Mouse (Mus musculus) stomach, postnatal 0 days (tissue): Measurements from ENCODE around the gene Vwa1. TPM values are rescaled to one million over a fixed set of nuclear protein-coding genes. Genes with fewer than 3 reads are reported as not detected.
A peak's percentile ranks its signal among the peaks of the same experiment; 100 is the strongest.

Experiments used
- ATAC-seq: fragments of 200-750 bp; cut with Nextera tagmentation; 2 replicates; pipeline ENCODE4 v1.8.0; 2017; ENCODE audit not compliant: low FRiP score, low TSS enrichment
- DNase-seq: peaks from one replicate; pipeline ENCODE4 v3.0.0-alpha.2; 2016; ENCODE audit warnings: low spot score
- H3K27ac ChIP-seq: fragments of 300-500 bp; sonication (generic); replicated peaks from 2 replicates; pipeline ENCODE4 v1.5.1; 2014; ENCODE audit warnings: mild to moderate bottlenecking, control low read depth
- H3K27me3 ChIP-seq: fragments of 300-500 bp; sonication (generic); 2 replicates; pipeline ENCODE4 v1.6.1; 2014; ENCODE audit warnings: low read length; ENCODE audit not compliant: control insufficient read depth, insufficient read depth
- H3K36me3 ChIP-seq: fragments of 300-500 bp; sonication (generic); 2 replicates; pipeline ENCODE4 v1.6.1; 2014; ENCODE audit warnings: low read length, mixed read lengths; ENCODE audit not compliant: control insufficient read depth, insufficient read depth
- H3K4me1 ChIP-seq: fragments of 300-500 bp; sonication (generic); replicated peaks from 2 replicates; pipeline ENCODE4 v1.6.1; 2014; ENCODE audit warnings: antibody characterized with exemption; ENCODE audit not compliant: control insufficient read depth, insufficient read depth
- H3K4me2 ChIP-seq: fragments of 300-500 bp; sonication (generic); replicated peaks from 2 replicates; pipeline ENCODE4 v1.6.1; 2014; ENCODE audit warnings: low read depth, mild to moderate bottlenecking, control low read depth, moderate library complexity
- H3K4me3 ChIP-seq: fragments of 300-500 bp; sonication (generic); 2 replicates; pipeline ENCODE4 v1.5.1; 2014; ENCODE audit warnings: low read depth, low read length, control low read depth
- H3K9ac ChIP-seq: fragments of 300-500 bp; sonication (generic); 2 replicates; pipeline ENCODE4 v1.6.1; 2014; ENCODE audit warnings: mild to moderate bottlenecking, low read length, control low read depth, mixed read lengths
- H3K9me3 ChIP-seq: fragments of 300-500 bp; sonication (generic); 2 replicates; pipeline ENCODE4 v1.6.1; 2016; ENCODE audit warnings: low read length; ENCODE audit not compliant: control insufficient read depth
- CTCF ChIP-seq: IDR thresholded peaks from 2 replicates; pipeline ENCODE4 v1.5.1; 2016; ENCODE audit warnings: antibody characterized with exemption, low read depth, mild to moderate bottlenecking, moderate library complexity
- EP300 ChIP-seq: optimal IDR thresholded peaks from 2 replicates; pipeline ENCODE3; 2016; ENCODE audit warnings: antibody characterized with exemption
- WGBS: fragments of 180-500 bp; shearing (Covaris S2); extraction: QIAGEN DNeasy Blood & Tissue Kit; methylation state at CpG from one replicate; pipeline ENCODE4 v1.1.7; 2014; 5-methylcytosine and 5-hydroxymethylcytosine counted together
- polyA plus RNA-seq: library from polyadenylated mRNA; unstranded; fragments of >200 nt; fragmentation: Nextera tagmentation; extraction: Ambion mirVana; gene quantifications from 2 replicates; pipeline ENCODE4 v1.2.1, GENCODE M21; 2015

Gene Vwa1
- polyA plus RNA-seq, 1 experiment from 2014 or later: 32.3 TPM

GRCm38 (mm10) chr4:155739152-155739551 lies 35.3 kb downstream of the Vwa1 start:
- Histone ChIP-seq H3K27me3 (no peaks in the 10 kb centered on the region), H3K27ac (no peak overlapping the region), H3K36me3 (peaks cover 7% of the 10 kb centered on the region; the same call in 1 of the 2 replicates), H3K9ac (no peak overlapping the region), H3K4me1 (no peaks in the 10 kb centered on the region; the same call in 1 of the 2 replicates), H3K9me3 (no peaks in the 10 kb centered on the region), H3K4me3 (no peak overlapping the region), H3K4me2 (no peak overlapping the region)
- ATAC-seq (no peak), DNase-seq (no peak)
- TF ChIP-seq EP300 (no peak), CTCF (no peak)
- 85% methylated on average over 6 of the region's 6 CpGs for WGBS

DNA sequence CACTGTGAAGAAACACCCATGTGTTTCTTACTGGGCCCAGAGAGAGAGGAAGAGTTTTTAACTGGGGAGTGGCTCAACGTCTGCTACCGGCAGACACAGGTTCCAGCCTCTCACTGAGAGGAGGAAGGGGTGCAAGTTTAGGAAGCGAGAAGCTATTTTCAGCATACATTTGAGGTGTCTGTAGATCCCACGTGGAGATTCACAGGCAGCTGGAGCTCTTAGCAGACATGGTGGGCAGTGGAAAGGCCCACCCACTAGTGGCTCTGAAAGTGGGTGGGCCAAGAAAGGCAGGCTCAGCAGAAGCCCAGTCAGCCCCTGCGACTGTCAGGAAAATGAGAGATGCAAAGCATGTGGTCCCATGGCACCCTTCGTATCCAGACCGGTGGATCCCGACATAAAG lies 36.2 kb downstream of the Vwa1 start:
- Histone ChIP-seq H3K4me2 (no peak overlapping the region), H3K27ac (no peak overlapping the region), H3K9me3 (no peaks in the 10 kb centered on the region), H3K4me3 (no peak overlapping the region), H3K4me1 (no peaks in the 10 kb centered on the region; the same call in 1 of the 2 replicates), H3K27me3 (no peaks in the 10 kb centered on the region), H3K9ac (no peak overlapping the region), H3K36me3 (peaks cover 6% of the 10 kb centered on the region; the same call in 1 of the 2 replicates)
- DNase-seq (no peak), ATAC-seq (no peak)
- TF ChIP-seq CTCF: no peak
- TF ChIP-seq EP300: no peak
- 38% methylated on average over 8 of the region's 8 CpGs for WGBS

DNA sequence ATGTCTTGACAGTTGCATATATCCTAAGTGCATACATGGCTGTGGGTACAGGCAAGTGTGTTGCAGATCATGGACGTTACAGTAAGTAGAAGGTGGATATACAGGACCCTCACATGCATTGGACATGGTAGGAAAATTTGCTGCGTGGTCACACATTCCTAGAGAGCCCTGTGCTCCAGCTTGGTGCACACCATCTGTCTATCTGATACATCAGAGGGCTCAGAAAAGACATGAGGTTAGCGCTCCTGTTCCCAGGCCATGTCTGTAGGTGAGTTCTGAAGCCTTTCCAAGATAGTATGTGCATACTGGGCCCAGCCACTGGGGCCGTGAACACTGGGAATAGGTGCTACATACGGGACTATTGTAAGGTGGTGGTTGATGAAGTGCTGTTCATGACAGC lies 38.1 kb downstream of the Vwa1 start:
- ATAC-seq: no peak
- no peak overlapping the region for H3K9ac ChIP-seq
- no peaks in the 10 kb centered on the region for H3K9me3 ChIP-seq
- WGBS: 89% methylated on average over 5 of the region's 5 CpGs
- 0 out of 2 replicates have a peak, but pooled peaks cover 2% of the 10 kb centered on the region for H3K36me3 ChIP-seq
- H3K4me3 ChIP-seq: no peak overlapping the region
- H3K27me3 ChIP-seq: no peaks in the 10 kb centered on the region
- no peak overlapping the region for H3K4me2 ChIP-seq
- H3K4me1 ChIP-seq: no peaks in the 10 kb centered on the region; the same call in 1 of the 2 replicates
- DNase-seq: no peak
- no peak overlapping the region for H3K27ac ChIP-seq
- TF ChIP-seq CTCF (no peak), EP300 (no peak)

DNA sequence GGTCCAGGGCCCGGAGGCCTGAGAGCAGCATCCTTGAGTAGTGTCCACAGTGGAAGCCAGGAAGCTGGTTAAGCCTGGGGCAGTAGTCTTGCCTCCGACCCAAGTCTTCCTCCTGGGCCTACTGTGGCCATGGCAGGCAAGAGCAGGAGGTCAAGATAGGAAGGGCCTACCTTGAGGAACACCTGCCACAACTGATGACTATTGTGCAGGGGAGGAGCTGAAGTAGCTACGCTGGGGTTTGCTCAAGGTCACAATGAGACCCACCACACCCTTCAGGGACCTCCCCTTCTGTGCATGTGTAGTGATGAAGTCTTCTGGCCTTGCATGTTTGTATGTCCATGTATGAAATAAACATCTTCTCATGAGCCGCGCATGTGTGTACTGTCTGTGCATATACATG lies 38.7 kb downstream of the Vwa1 start:
- WGBS: 52% methylated on average over 5 of the region's 5 CpGs
- DNase-seq (no peak), ATAC-seq (no peak)
- H3K36me3 ChIP-seq: 0 out of 2 replicates have a peak, but pooled peaks cover 2% of the 10 kb centered on the region
- H3K9me3 ChIP-seq: no peaks in the 10 kb centered on the region
- peak overlapping the region; percentile 81 for H3K4me2 ChIP-seq
- peak overlapping the region; percentile 45; the same call in 1 of the 2 replicates for H3K27ac ChIP-seq
- TF ChIP-seq CTCF (no peak), EP300 (no peak)
- H3K27me3 ChIP-seq: no peaks in the 10 kb centered on the region
- H3K4me3 ChIP-seq: peak overlapping the region; percentile 68
- peak overlapping the region; percentile 83 for H3K9ac ChIP-seq
- no peaks in the 10 kb centered on the region; the same call in 1 of the 2 replicates for H3K4me1 ChIP-seq

DNA sequence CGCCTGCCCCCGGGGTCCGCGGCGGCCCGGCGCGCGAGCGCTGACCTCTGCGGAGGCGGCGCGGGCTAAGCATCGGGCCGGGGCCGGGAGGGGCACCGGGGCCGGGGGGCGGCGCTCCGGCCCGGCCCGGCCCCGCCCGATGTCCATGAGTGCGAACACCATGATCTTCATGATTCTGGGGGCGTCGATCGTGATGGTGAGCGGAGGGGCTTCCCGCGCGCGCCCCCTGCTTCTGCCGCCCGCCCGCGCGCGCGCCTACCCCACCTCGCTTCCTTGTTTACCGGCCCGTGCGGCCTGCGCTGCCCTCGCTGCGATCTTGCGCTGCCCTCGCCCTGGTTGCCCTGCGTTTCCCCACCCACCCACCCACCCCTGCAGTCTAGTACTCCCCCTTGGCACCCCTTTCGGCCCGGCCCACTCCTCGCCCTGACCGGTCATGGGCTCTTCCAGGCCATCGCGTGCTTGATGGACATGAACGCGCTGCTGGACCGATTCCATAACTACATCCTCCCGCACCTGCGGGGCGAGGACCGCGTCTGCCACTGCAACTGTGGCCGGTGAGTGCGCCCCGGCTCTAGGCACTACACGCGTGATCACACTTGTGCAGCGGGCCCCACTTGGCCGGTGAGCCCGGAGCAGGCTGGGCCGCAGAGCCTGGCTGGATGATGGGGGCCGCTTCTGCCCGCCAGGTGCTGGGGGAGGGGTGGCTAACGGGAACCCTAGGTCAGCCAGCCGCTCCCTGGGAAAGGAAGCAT lies 39.4 kb downstream of the Vwa1 start:
- DNase-seq (peak; percentile 46), ATAC-seq (peak; percentile 75)
- H3K4me3 ChIP-seq: peak overlapping the region; percentile 68
- no peaks in the 10 kb centered on the region for H3K9me3 ChIP-seq
- H3K27ac ChIP-seq: peak overlapping the region; percentile 84
- 0 out of 2 replicates have a peak, but pooled peaks cover 2% of the 10 kb centered on the region for H3K36me3 ChIP-seq
- H3K27me3 ChIP-seq: no peaks in the 10 kb centered on the region
- no peak for TF ChIP-seq EP300
- no peaks in the 10 kb centered on the region; the same call in 1 of the 2 replicates for H3K4me1 ChIP-seq
- peak overlapping the region; percentile 81 for H3K4me2 ChIP-seq
- WGBS: under 1% methylated on average over 39 of the region's 79 CpGs
- H3K9ac ChIP-seq: peak overlapping the region; percentile 83

DNA sequence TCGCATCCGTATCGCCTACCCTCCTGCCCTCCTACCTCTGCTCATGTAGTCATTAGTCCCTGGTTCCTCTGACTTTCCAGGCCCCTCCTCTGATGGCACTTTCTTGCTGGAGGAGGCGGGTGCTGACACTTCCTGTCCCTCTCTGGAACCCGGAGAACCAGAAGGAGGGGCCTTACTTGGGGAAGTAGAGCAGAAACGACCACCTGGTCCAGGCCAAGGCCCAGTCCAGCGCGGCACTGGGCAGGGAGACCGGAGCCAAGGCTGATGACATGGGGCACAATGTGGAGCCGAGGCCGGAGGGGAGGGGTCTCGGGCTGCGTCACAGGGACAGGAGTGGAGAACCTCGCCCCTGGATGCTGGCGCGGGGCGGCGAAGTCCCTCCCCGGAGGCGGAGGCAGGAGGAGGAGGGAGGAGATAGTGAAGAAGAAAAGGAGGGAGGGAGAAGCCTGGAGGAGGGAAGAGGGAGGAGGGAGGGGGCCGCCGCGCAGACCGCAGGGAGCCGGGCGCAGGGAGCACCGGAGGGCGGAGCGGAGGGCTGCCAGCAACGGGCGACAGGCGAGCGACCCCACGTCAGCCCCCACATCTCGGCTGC lies 40.1 kb downstream of the Vwa1 start, which contains the start of gene Tmem240:
Tmem240 (plus strand) TSS at position 451 of the 592 bp plus-strand sequence.
- Histone ChIP-seq H3K36me3 (0 out of 2 replicates have a peak, but pooled peaks cover 2% of the 10 kb centered on the region), H3K9ac (peak within 1 kb of the TSS; percentile 83), H3K4me2 (peak within 1 kb of the TSS; percentile 81), H3K9me3 (no peaks in the 10 kb centered on the region), H3K4me3 (peak within 1 kb of the TSS; percentile 68), H3K27ac (peak within 1 kb of the TSS; percentile 84), H3K27me3 (no peaks in the 10 kb centered on the region), H3K4me1 (no peaks in the 10 kb centered on the region; the same call in 1 of the 2 replicates)
- no peak for TF ChIP-seq CTCF
- TF ChIP-seq EP300: no peak
- peak; percentile 86 for ATAC-seq
- under 1% methylated on average over 23 of the region's 35 CpGs for WGBS
- peak; percentile 79 for DNase-seq
